Comparison of ENCODE assay signal across 8 mouse cellular contexts in the genomic region with DNA sequence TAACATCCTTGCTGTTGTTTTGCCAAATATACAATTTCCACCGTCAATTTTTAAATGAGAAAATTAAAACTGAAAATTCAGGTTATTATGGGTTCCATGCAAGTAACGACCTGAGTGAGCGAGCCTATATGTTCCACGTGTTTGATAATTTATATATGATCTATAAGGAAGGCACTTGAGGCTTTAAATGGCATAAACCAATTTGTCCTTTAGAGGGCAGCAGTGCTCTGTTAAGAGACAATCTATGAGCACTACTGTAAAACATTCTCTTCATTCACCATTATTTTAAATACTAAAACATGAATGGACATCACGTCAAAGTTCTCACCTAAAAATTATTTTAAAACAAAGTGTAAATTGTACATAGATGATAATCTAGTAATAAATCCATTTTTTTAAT. TPM values are rescaled to one million over a fixed set of nuclear protein-coding genes. Genes with fewer than 3 reads are reported as not detected.
A peak's percentile ranks its signal among the peaks of the same experiment; 100 is the strongest.
DNase-seq lines count a peak whose midpoint lies in the region; ATAC-seq lines count a peak whose summit lies in the region.

No protein-coding gene starts in this region.

- H3K4me3 ChIP-seq in liver, embryonic 11.5 days (ENCODE audit: low read depth, low read length): no peak overlapping the region
- no peak overlapping the region for H3K4me3 ChIP-seq in intestine, embryonic 16.5 days (ENCODE audit: low read length)
- no peak overlapping the region for H3K4me3 ChIP-seq in neural tube, embryonic 14.5 days (ENCODE audit: low read depth, low read length)

- WGBS in liver, embryonic 11.5 days: 23% methylated on average over 5 of the region's 5 CpGs
- 15% methylated on average over 5 of the region's 5 CpGs for WGBS in intestine, embryonic 16.5 days
- WGBS in neural tube, embryonic 14.5 days: 10% methylated on average over 5 of the region's 5 CpGs

- no peaks in the 10 kb centered on the region for H3K36me3 ChIP-seq in liver, embryonic 11.5 days (ENCODE audit: control insufficient read depth, insufficient read depth, low read length)
- H3K36me3 ChIP-seq in intestine, embryonic 16.5 days (ENCODE audit: control insufficient read depth, insufficient read depth, low read length): no peaks in the 10 kb centered on the region
- no peaks in the 10 kb centered on the region for H3K36me3 ChIP-seq in neural tube, embryonic 14.5 days (ENCODE audit: control insufficient read depth, insufficient read depth, low read length)

- no peaks in the 10 kb centered on the region for H3K9me3 ChIP-seq in liver, embryonic 11.5 days (ENCODE audit: control insufficient read depth, low read length)
- no peaks in the 10 kb centered on the region for H3K9me3 ChIP-seq in intestine, embryonic 16.5 days (ENCODE audit: control insufficient read depth, low read length)
- H3K9me3 ChIP-seq in neural tube, embryonic 14.5 days (ENCODE audit: control insufficient read depth, low read length): no peaks in the 10 kb centered on the region

- H3K4me1 ChIP-seq in liver, embryonic 11.5 days (replicated peaks; ENCODE audit: control insufficient read depth, insufficient read depth, low read length): peaks cover 4% of the 10 kb centered on the region
- no peaks in the 10 kb centered on the region for H3K4me1 ChIP-seq in intestine, embryonic 16.5 days (ENCODE audit: control insufficient read depth, insufficient read depth, low read length)
- no peaks in the 10 kb centered on the region for H3K4me1 ChIP-seq in neural tube, embryonic 14.5 days (ENCODE audit: control insufficient read depth, insufficient read depth, low read length)

- H3K9ac ChIP-seq in liver, embryonic 11.5 days (ENCODE audit: low read depth, low read length): no peak overlapping the region
- no peak overlapping the region for H3K9ac ChIP-seq in intestine, embryonic 16.5 days (ENCODE audit: low read depth, low read length)
- H3K9ac ChIP-seq in neural tube, embryonic 14.5 days (replicated peaks; ENCODE audit: low read depth, low read length): no peak overlapping the region

- DNase-seq in embryo, embryonic 10 days (ENCODE audit: low spot score): peak; percentile 81
- no peak for DNase-seq in embryo, embryonic 9.5 days (ENCODE audit: extremely low spot score)
- no peak for DNase-seq in liver, embryonic 11.5 days (ENCODE audit: low spot score)
- DNase-seq in liver: no peak
- no peak for DNase-seq in heart, adult 9 months (ENCODE audit: low spot score in 2 of 2)

- no peak overlapping the region for H3K27ac ChIP-seq in liver, embryonic 11.5 days (ENCODE audit: low read depth, low read length)
- no peak overlapping the region for H3K27ac ChIP-seq in intestine, embryonic 16.5 days (ENCODE audit: low read length)
- no peak overlapping the region for H3K27ac ChIP-seq in neural tube, embryonic 14.5 days (ENCODE audit: low read depth, low read length)

- H3K27me3 ChIP-seq in liver, embryonic 11.5 days (replicated peaks; ENCODE audit: control insufficient read depth, insufficient read depth, low read length): no peaks in the 10 kb centered on the region
- no peaks in the 10 kb centered on the region for H3K27me3 ChIP-seq in intestine, embryonic 16.5 days (replicated peaks; ENCODE audit: control insufficient read depth, insufficient read depth, low read length)
- H3K27me3 ChIP-seq in neural tube, embryonic 14.5 days (ENCODE audit: control insufficient read depth, insufficient read depth, low read length): no peaks in the 10 kb centered on the region

- ATAC-seq in liver, embryonic 11.5 days (replicated peaks; ENCODE audit: low FRiP score): peak; percentile 48; the same call in 1 of the 2 replicates
- peak; percentile 86 for ATAC-seq in common myeloid progenitor, adult 5-6 weeks (replicated peaks; ENCODE audit: low read depth, poor library complexity, severe bottlenecking)
- peak; percentile 68; the same call in 1 of the 2 replicates for ATAC-seq in intestine, embryonic 16.5 days
- ATAC-seq in neural tube, embryonic 14.5 days (ENCODE audit: low read depth): peak; percentile 70; the same call in 1 of the 2 replicates

- H3K4me2 ChIP-seq in liver, embryonic 11.5 days: no peak overlapping the region
- no peak overlapping the region for H3K4me2 ChIP-seq in intestine, embryonic 16.5 days (ENCODE audit: low read depth, low read length)
- no peak overlapping the region for H3K4me2 ChIP-seq in neural tube, embryonic 14.5 days (ENCODE audit: low read depth, low read length)

RNA-seq across cellular contexts. Expression of gene Tfpi, which starts 22.5 kb away (rescaled TPM):
- 40.9 and 41.9 TPM in 2 replicates for polyA plus RNA-seq in liver, embryonic 11.5 days (2014; fragmentation: Nextera tagmentation; extraction: Ambion mirVana)
- total RNA-seq in common myeloid progenitor, adult 5-6 weeks (2017): 50.3 and 86.0 TPM in 2 replicates
- 36.5 and 39.3 TPM in 2 replicates for polyA plus RNA-seq in intestine, embryonic 16.5 days (2015; fragmentation: Nextera tagmentation; extraction: Ambion mirVana)
- polyA plus RNA-seq in neural tube, embryonic 14.5 days (2014; fragmentation: Nextera tagmentation; extraction: Ambion mirVana): 4.5 and 25.3 TPM in 2 replicates

RNA-seq across cellular contexts. Expression of gene Calcrl, which starts 28.8 kb away (rescaled TPM):
- 30.4 and 37.2 TPM in 2 replicates for polyA plus RNA-seq in liver, embryonic 11.5 days (2014; fragmentation: Nextera tagmentation; extraction: Ambion mirVana)
- 100 and 111 TPM in 2 replicates for total RNA-seq in common myeloid progenitor, adult 5-6 weeks (2017)
- 22.7 and 22.9 TPM in 2 replicates for polyA plus RNA-seq in intestine, embryonic 16.5 days (2015; fragmentation: Nextera tagmentation; extraction: Ambion mirVana)
- 28.4 and 29.6 TPM in 2 replicates for polyA plus RNA-seq in neural tube, embryonic 14.5 days (2014; fragmentation: Nextera tagmentation; extraction: Ambion mirVana)
